Mouse (Mus musculus) embryonic fibroblast, embryonic 13.5 days (primary cell): ENCODE data around the gene Brwd3.

Experiments
- CTCF ChIP-seq: IDR thresholded peaks from 2 replicates; pipeline ENCODE4 v1.5.1; 2011; ENCODE audit warnings: mild to moderate bottlenecking, control low read depth, low read length, moderate library complexity, borderline replicate concordance; ENCODE audit not compliant: insufficient read depth
- POLR2A ChIP-seq: IDR thresholded peaks from 2 replicates; pipeline ENCODE4 v1.6.1; 2011; ENCODE audit warnings: low read depth, mild to moderate bottlenecking, control low read depth, low read length, moderate library complexity

GRCm38 (mm10) chrX:108722447-108722846 lies 111.7 kb downstream of the Brwd3 start:
- TF ChIP-seq CTCF, result no peak
- TF ChIP-seq POLR2A, result no peak
